Mouse (Mus musculus) heart, embryonic 11.5 days (tissue): ENCODE measurements at regions not wholly inside any gene's neighbourhood (a gene's known extent, or its start where the extent isn't known, plus 50 kb on each side); places are given as distances from the start of the nearest gene placed in this dataset.

Experiments
- ATAC-seq: fragments of 200-750 bp; cut with Nextera tagmentation; replicated peaks from 2 replicates; pipeline ENCODE4 v1.8.0; 2017; ENCODE audit warnings: moderate library complexity; ENCODE audit not compliant: insufficient number of reproducible peaks, low FRiP score, low TSS enrichment
- H3K27ac ChIP-seq: fragments of 300-500 bp; sonication (generic); 2 replicates; pipeline ENCODE4 v1.5.1; 2014; ENCODE audit warnings: mild to moderate bottlenecking, low read depth, low read length
- H3K27me3 ChIP-seq: fragments of 300-500 bp; sonication (generic); 2 replicates; pipeline ENCODE4 v1.6.1; 2014; ENCODE audit warnings: mild to moderate bottlenecking, low read length, mixed read lengths; ENCODE audit not compliant: control insufficient read depth, insufficient read depth
- H3K36me3 ChIP-seq: fragments of 300-500 bp; sonication (generic); 2 replicates; pipeline ENCODE4 v1.6.1; 2014; ENCODE audit warnings: mild to moderate bottlenecking, low read length, moderate library complexity, mixed read lengths; ENCODE audit not compliant: control insufficient read depth, insufficient read depth
- H3K4me1 ChIP-seq: fragments of 300-500 bp; sonication (generic); 2 replicates; pipeline ENCODE4 v1.6.1; 2014; ENCODE audit warnings: low read length; ENCODE audit not compliant: control insufficient read depth, insufficient read depth
- H3K4me2 ChIP-seq: fragments of 300-500 bp; sonication (generic); 2 replicates; pipeline ENCODE4 v1.6.1; 2014; ENCODE audit warnings: mild to moderate bottlenecking, moderate library complexity
- H3K4me3 ChIP-seq: fragments of 300-500 bp; sonication (generic); 2 replicates; pipeline ENCODE4 v1.5.1; 2014; ENCODE audit warnings: low read depth, low read length
- H3K9ac ChIP-seq: fragments of 300-500 bp; sonication (generic); 2 replicates; pipeline ENCODE4 v1.6.1; 2014; ENCODE audit warnings: mild to moderate bottlenecking, low read depth, low read length, moderate library complexity
- H3K9me3 ChIP-seq: fragments of 300-500 bp; sonication (generic); replicated peaks from 2 replicates; pipeline ENCODE4 v1.6.1; 2016; ENCODE audit warnings: low read length; ENCODE audit not compliant: control insufficient read depth
- WGBS: fragments of 180-500 bp; shearing (Covaris S2); extraction: QIAGEN DNeasy Blood & Tissue Kit; methylation state at CpG from one replicate; pipeline ENCODE4 v1.1.7; 2014; ENCODE audit not compliant: insufficient replicate concordance; 5-methylcytosine and 5-hydroxymethylcytosine counted together

- no peak overlapping the region for H3K27ac ChIP-seq
- no peak for ATAC-seq
- H3K27me3 ChIP-seq: no peaks in the 10 kb centered on the region
- no peak overlapping the region for H3K9ac ChIP-seq
- no peaks in the 10 kb centered on the region for H3K9me3 ChIP-seq
- no peaks in the 10 kb centered on the region for H3K36me3 ChIP-seq
- peaks cover 11% of the 10 kb centered on the region; the same call in 1 of the 2 replicates for H3K4me1 ChIP-seq
- no peak overlapping the region for H3K4me3 ChIP-seq
- 48% methylated on average over 7 of the region's 7 CpGs for WGBS
- no peak overlapping the region for H3K4me2 ChIP-seq
Measured at GRCm38 (mm10) chr3:41180911-41181310, 98.1 kb upstream of the Pgrmc2 start.

GRCm38 (mm10) chr3:41179037-41179880 lies 96.4 kb upstream of the Pgrmc2 start:
- 65% methylated on average over 4 of the region's 4 CpGs for WGBS
- no peak for ATAC-seq
- H3K4me3 ChIP-seq: no peak overlapping the region

GRCm38 (mm10) chr3:41177124-41177523 lies 94.3 kb upstream of the Pgrmc2 start:
- Histone ChIP-seq H3K36me3 (no peaks in the 10 kb centered on the region), H3K4me2 (no peak overlapping the region), H3K27me3 (no peaks in the 10 kb centered on the region), H3K4me3 (no peak overlapping the region), H3K4me1 (peaks cover 9% of the 10 kb centered on the region; the same call in 1 of the 2 replicates), H3K9me3 (no peaks in the 10 kb centered on the region), H3K9ac (no peak overlapping the region), H3K27ac (no peak overlapping the region)
- ATAC-seq: no peak

More at GRCm38 (mm10) chr3:41179037-41179880, 96.4 kb upstream of the Pgrmc2 start:
- Histone ChIP-seq H3K9ac (no peak overlapping the region), H3K27ac (no peak overlapping the region), H3K4me2 (no peak overlapping the region), H3K9me3 (no peaks in the 10 kb centered on the region), H3K4me1 (peaks cover 11% of the 10 kb centered on the region; the same call in 1 of the 2 replicates), H3K27me3 (no peaks in the 10 kb centered on the region), H3K36me3 (no peaks in the 10 kb centered on the region)

- 85% methylated on average over 3 of the region's 3 CpGs for WGBS
- Histone ChIP-seq H3K27me3 (no peaks in the 10 kb centered on the region), H3K4me1 (peaks cover 5% of the 10 kb centered on the region; the same call in 1 of the 2 replicates), H3K36me3 (no peaks in the 10 kb centered on the region), H3K4me2 (no peak overlapping the region), H3K9ac (no peak overlapping the region), H3K4me3 (no peak overlapping the region), H3K27ac (no peak overlapping the region), H3K9me3 (no peaks in the 10 kb centered on the region)
- no peak for ATAC-seq
Measured at GRCm38 (mm10) chr3:41175356-41175755, 92.5 kb upstream of the Pgrmc2 start.

GRCm38 (mm10) chr3:41173561-41173960 lies 90.7 kb upstream of the Pgrmc2 start:
- Histone ChIP-seq H3K27ac (peak overlapping the region; percentile 79), H3K9ac (no peak overlapping the region), H3K4me3 (no peak overlapping the region), H3K4me1 (peaks cover 5% of the 10 kb centered on the region; the same call in 1 of the 2 replicates), H3K4me2 (no peak overlapping the region), H3K36me3 (no peaks in the 10 kb centered on the region), H3K9me3 (no peaks in the 10 kb centered on the region), H3K27me3 (no peaks in the 10 kb centered on the region)
- ATAC-seq: no peak
- 52% methylated on average over 6 of the region's 6 CpGs for WGBS

GRCm38 (mm10) chr3:41172306-41173215 lies 89.7 kb upstream of the Pgrmc2 start:
- 61% methylated on average over 11 of the region's 11 CpGs for WGBS
- Histone ChIP-seq H3K9ac (no peak overlapping the region), H3K27ac (peak overlapping the region; percentile 79), H3K4me2 (peak overlapping the region; percentile 16; the same call in 1 of the 2 replicates), H3K27me3 (no peaks in the 10 kb centered on the region), H3K4me3 (no peak overlapping the region), H3K36me3 (no peaks in the 10 kb centered on the region), H3K4me1 (peaks cover 5% of the 10 kb centered on the region; the same call in 1 of the 2 replicates), H3K9me3 (no peaks in the 10 kb centered on the region)
- ATAC-seq: no peak

- ATAC-seq: no peak
- Histone ChIP-seq H3K27me3 (no peaks in the 10 kb centered on the region), H3K27ac (peak overlapping the region; percentile 79; the same call in 1 of the 2 replicates), H3K4me1 (peaks cover 5% of the 10 kb centered on the region; the same call in 1 of the 2 replicates), H3K4me2 (no peak overlapping the region), H3K9ac (no peak overlapping the region), H3K36me3 (no peaks in the 10 kb centered on the region), H3K9me3 (no peaks in the 10 kb centered on the region), H3K4me3 (no peak overlapping the region)
- WGBS: 88% methylated on average over 4 of the region's 4 CpGs
Measured at GRCm38 (mm10) chr3:41171772-41172171, 88.9 kb upstream of the Pgrmc2 start.

GRCm38 (mm10) chr3:41171310-41171709 lies 88.5 kb upstream of the Pgrmc2 start:
- H3K27me3 ChIP-seq: no peaks in the 10 kb centered on the region
- no peak overlapping the region for H3K4me2 ChIP-seq
- WGBS: 82% methylated on average over 4 of the region's 4 CpGs
- no peak for ATAC-seq
- peaks cover 5% of the 10 kb centered on the region; the same call in 1 of the 2 replicates for H3K4me1 ChIP-seq
- H3K9ac ChIP-seq: no peak overlapping the region
- no peak overlapping the region for H3K4me3 ChIP-seq
- no peaks in the 10 kb centered on the region for H3K9me3 ChIP-seq
- H3K27ac ChIP-seq: no peak overlapping the region
- no peaks in the 10 kb centered on the region for H3K36me3 ChIP-seq
